Mouse (Mus musculus) midbrain, postnatal 0 days (tissue): ENCODE data around the gene Ica1. TPM values are rescaled to one million over a fixed set of nuclear protein-coding genes. Genes with fewer than 3 reads are reported as not detected.

ENCODE experiments used
- ATAC-seq: fragments of 200-750 bp; cut with Nextera tagmentation; 2 replicates; pipeline ENCODE4 v1.8.0; 2017; ENCODE audit warnings: moderate number of reproducible peaks, mild to moderate bottlenecking, moderate TSS enrichment, moderate library complexity; ENCODE audit not compliant: low FRiP score
- DNase-seq: peaks from one replicate; pipeline ENCODE4 v3.0.0-alpha.2; 2015; ENCODE audit warnings: low spot score
- H3K27ac ChIP-seq: fragments of 300-500 bp; sonication (generic); 2 replicates; pipeline ENCODE4 v1.5.1; 2014; ENCODE audit warnings: low read depth, mild to moderate bottlenecking, low read length, mixed read lengths
- H3K27me3 ChIP-seq: fragments of 300-500 bp; sonication (generic); 2 replicates; pipeline ENCODE4 v1.6.1; 2014; ENCODE audit warnings: low read length, control low read depth, mixed read lengths; ENCODE audit not compliant: insufficient read depth
- H3K36me3 ChIP-seq: fragments of 300-500 bp; sonication (generic); 2 replicates; pipeline ENCODE4 v1.6.1; 2014; ENCODE audit warnings: low read length, control low read depth, mixed read lengths; ENCODE audit not compliant: insufficient read depth
- H3K4me1 ChIP-seq: fragments of 300-500 bp; sonication (generic); 2 replicates; pipeline ENCODE4 v1.6.1; 2014; ENCODE audit warnings: mild to moderate bottlenecking, control low read depth, antibody characterized with exemption, low read length, mixed read lengths; ENCODE audit not compliant: insufficient read depth
- H3K4me2 ChIP-seq: fragments of 300-500 bp; sonication (generic); 2 replicates; pipeline ENCODE4 v1.6.1; 2014; ENCODE audit warnings: low read depth, mild to moderate bottlenecking, low read length, mixed read lengths; ENCODE audit not compliant: poor library complexity, severe bottlenecking
- H3K4me3 ChIP-seq: fragments of 300-500 bp; sonication (generic); 2 replicates; pipeline ENCODE4 v1.5.1; 2014; ENCODE audit warnings: low read depth, mild to moderate bottlenecking, low read length, moderate library complexity
- H3K9ac ChIP-seq: fragments of 300-500 bp; sonication (generic); replicated peaks from 2 replicates; pipeline ENCODE4 v1.6.1; 2014; ENCODE audit warnings: mild to moderate bottlenecking, low read length, moderate library complexity, mixed read lengths; ENCODE audit not compliant: poor library complexity, severe bottlenecking
- H3K9me3 ChIP-seq: fragments of 300-500 bp; sonication (generic); 2 replicates; pipeline ENCODE4 v1.6.1; 2016; ENCODE audit warnings: low read length, control low read depth
- CTCF ChIP-seq: IDR thresholded peaks from 2 replicates; pipeline ENCODE4 v1.5.1; 2016; ENCODE audit warnings: antibody characterized with exemption, mild to moderate bottlenecking
- WGBS: fragments of 180-500 bp; shearing (Covaris S2); extraction: QIAGEN DNeasy Blood & Tissue Kit; methylation state at CpG from one replicate; pipeline ENCODE4 v1.1.7; 2014; 5-methylcytosine and 5-hydroxymethylcytosine counted together
- polyA plus RNA-seq: library from polyadenylated mRNA; unstranded; fragments of >200 nt; fragmentation: Nextera tagmentation; extraction: Ambion mirVana; gene quantifications from 2 replicates; pipeline ENCODE4 v1.2.1, GENCODE M21; 2015
- total RNA-seq: library from RNA; depleted of rRNA; stranded (reverse); fragments of >200 nt; gene quantifications from 2 replicates; pipeline ENCODE4 v1.2.3, GENCODE M21; 2014

Gene Ica1
- total and polyA plus RNA-seq, 2 experiments from 2014 or later: 57.4 to 98.7 TPM

GRCm38 (mm10) chr6:8765801-8766200 is 12.5 kb downstream of the Ica1 start:
- Histone ChIP-seq H3K36me3 (no peaks in the 10 kb centered on the region), H3K9ac (no peak overlapping the region), H3K4me2 (no peak overlapping the region), H3K27ac (no peak overlapping the region), H3K9me3 (no peaks in the 10 kb centered on the region), H3K4me1 (no peaks in the 10 kb centered on the region), H3K27me3 (no peaks in the 10 kb centered on the region), H3K4me3 (no peak overlapping the region)
- ATAC-seq (no peak), DNase-seq (no peak)
- 97% methylated on average over 3 of the region's 3 CpGs for WGBS
- no peak for TF ChIP-seq CTCF

- H3K27me3 ChIP-seq: no peaks in the 10 kb centered on the region
- no peak for TF ChIP-seq CTCF
- 84% methylated on average over 1 of the region's 1 CpGs for WGBS
- H3K36me3 ChIP-seq: no peaks in the 10 kb centered on the region
- H3K4me3 ChIP-seq: no peak overlapping the region
- no peak for DNase-seq
- ATAC-seq: no peak
- no peak overlapping the region for H3K4me2 ChIP-seq
- no peaks in the 10 kb centered on the region for H3K4me1 ChIP-seq
- H3K27ac ChIP-seq: no peak overlapping the region
- H3K9ac ChIP-seq: no peak overlapping the region
- H3K9me3 ChIP-seq: no peaks in the 10 kb centered on the region
Observed at GRCm38 (mm10) chr6:8765064-8765463, 13.2 kb downstream of the Ica1 start.

GRCm38 (mm10) chr6:8760708-8761294 is 17.5 kb downstream of the Ica1 start:
- H3K27ac ChIP-seq: no peak overlapping the region
- no peaks in the 10 kb centered on the region for H3K27me3 ChIP-seq
- H3K4me3 ChIP-seq: no peak overlapping the region
- H3K9ac ChIP-seq: no peak overlapping the region
- H3K4me1 ChIP-seq: no peaks in the 10 kb centered on the region
- no peak overlapping the region for H3K4me2 ChIP-seq
- WGBS: 85% methylated on average over 5 of the region's 5 CpGs
- no peak for TF ChIP-seq CTCF
- no peaks in the 10 kb centered on the region for H3K9me3 ChIP-seq
- ATAC-seq (no peak), DNase-seq (no peak)
- no peaks in the 10 kb centered on the region for H3K36me3 ChIP-seq

- H3K4me2 ChIP-seq: no peak overlapping the region
- DNase-seq (no peak), ATAC-seq (no peak)
- TF ChIP-seq CTCF: no peak
- H3K9ac ChIP-seq: no peak overlapping the region
- no peak overlapping the region for H3K4me3 ChIP-seq
- H3K9me3 ChIP-seq: no peaks in the 10 kb centered on the region
- H3K4me1 ChIP-seq: no peaks in the 10 kb centered on the region
- H3K27me3 ChIP-seq: no peaks in the 10 kb centered on the region
- H3K27ac ChIP-seq: no peak overlapping the region
- WGBS: 92% methylated on average over 1 of the region's 1 CpGs
- H3K36me3 ChIP-seq: no peaks in the 10 kb centered on the region
Observed at GRCm38 (mm10) chr6:8759901-8760300, 18.4 kb downstream of the Ica1 start.

- Histone ChIP-seq H3K27me3 (no peaks in the 10 kb centered on the region), H3K4me3 (no peak overlapping the region), H3K9ac (no peak overlapping the region), H3K36me3 (peaks cover 6% of the 10 kb centered on the region; the same call in 1 of the 2 replicates), H3K27ac (no peak overlapping the region), H3K4me1 (no peaks in the 10 kb centered on the region), H3K9me3 (no peaks in the 10 kb centered on the region), H3K4me2 (no peak overlapping the region)
- TF ChIP-seq CTCF: no peak
- DNase-seq (no peak), ATAC-seq (no peak)
- 65% methylated on average over 8 of the region's 8 CpGs for WGBS
Observed at GRCm38 (mm10) chr6:8755760-8756276, 22.5 kb downstream of the Ica1 start.

- ATAC-seq (no peak), DNase-seq (no peak)
- Histone ChIP-seq H3K27ac (no peak overlapping the region), H3K9me3 (no peaks in the 10 kb centered on the region), H3K36me3 (peaks cover 9% of the 10 kb centered on the region), H3K9ac (no peak overlapping the region), H3K4me1 (no peaks in the 10 kb centered on the region), H3K4me3 (no peak overlapping the region), H3K4me2 (no peak overlapping the region), H3K27me3 (no peaks in the 10 kb centered on the region)
- no peak for TF ChIP-seq CTCF
- WGBS: 92% methylated on average over 5 of the region's 5 CpGs
Observed at GRCm38 (mm10) chr6:8754486-8754885, 23.8 kb downstream of the Ica1 start.
